Mouse (Mus musculus) cortical plate, adult 2 months (tissue): ENCODE measurements around the gene Cyp2e1.

ENCODE experiments used
- CTCF ChIP-seq: fragments of 200-500 bp; IDR thresholded peaks from 2 replicates; pipeline ENCODE4 v1.5.1; 2011; ENCODE audit warnings: mild to moderate bottlenecking, control low read depth, low read length; ENCODE audit not compliant: insufficient read depth; ENCODE audit errors: extremely low read depth
- POLR2A ChIP-seq: fragments of 200-500 bp; IDR thresholded peaks from 2 replicates; pipeline ENCODE4 v1.6.1; 2011; ENCODE audit warnings: mild to moderate bottlenecking, low read length, control low read depth; ENCODE audit not compliant: insufficient read depth; ENCODE audit errors: extremely low read depth

GRCm38 (mm10) chr7:140788053-140788435, 24.5 kb downstream of the Cyp2e1 start:
- TF ChIP-seq CTCF (no peak), POLR2A (no peak)
